Mouse (Mus musculus): Measurements from ENCODE around the gene Opa1. TPM values are rescaled to one million over a fixed set of nuclear protein-coding genes. Genes with fewer than 3 reads are reported as not detected.

The Opa1 gene
- total RNA-seq (2021) = 101 and 104 TPM in 2 replicates
- long read RNA-seq, experiment 1, full-length matches to known transcripts = 28 of 85 reads
- long read RNA-seq, experiment 1, partial matches to known transcripts = 9 of 85 reads
- long read RNA-seq, experiment 1, other reads (novel, unspliced or antisense) = 48 of 85 reads
- long read RNA-seq, experiment 2, full-length matches to known transcripts = 31 of 89 reads
- long read RNA-seq, experiment 2, partial matches to known transcripts = 7 of 89 reads
- long read RNA-seq, experiment 2, other reads (novel, unspliced or antisense) = 51 of 89 reads

GRCm38 (mm10) chr16:29579167-29579786, at the start of gene Opa1:
Opa1 (plus strand) TSS chr16:29579334.
- DNase-seq = peak; percentile 97

DNA sequence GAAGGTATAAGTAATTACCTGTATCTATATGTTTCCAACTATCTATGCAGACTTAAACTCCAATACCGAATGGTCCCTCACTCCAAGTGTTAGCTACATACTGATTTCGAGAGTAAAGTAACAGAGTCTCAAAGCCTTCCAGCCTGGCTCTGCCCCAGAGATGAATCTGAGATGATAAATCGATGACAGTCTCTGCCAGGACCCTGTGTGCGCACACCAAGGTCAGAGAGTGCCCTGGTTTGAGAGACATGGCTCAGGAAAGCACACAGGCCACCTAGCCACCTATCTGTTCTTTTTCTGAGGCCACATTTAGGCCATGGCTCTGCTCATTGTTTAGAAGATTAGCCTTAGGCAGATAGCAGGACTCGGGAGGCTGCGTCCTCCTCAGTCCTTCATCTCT, 45.5 kb upstream of the Opa1 start:
- peak; percentile 11 for DNase-seq

GRCm38 (mm10) chr16:29535866-29536265, 43.3 kb upstream of the Opa1 start:
- no peak for DNase-seq

DNA sequence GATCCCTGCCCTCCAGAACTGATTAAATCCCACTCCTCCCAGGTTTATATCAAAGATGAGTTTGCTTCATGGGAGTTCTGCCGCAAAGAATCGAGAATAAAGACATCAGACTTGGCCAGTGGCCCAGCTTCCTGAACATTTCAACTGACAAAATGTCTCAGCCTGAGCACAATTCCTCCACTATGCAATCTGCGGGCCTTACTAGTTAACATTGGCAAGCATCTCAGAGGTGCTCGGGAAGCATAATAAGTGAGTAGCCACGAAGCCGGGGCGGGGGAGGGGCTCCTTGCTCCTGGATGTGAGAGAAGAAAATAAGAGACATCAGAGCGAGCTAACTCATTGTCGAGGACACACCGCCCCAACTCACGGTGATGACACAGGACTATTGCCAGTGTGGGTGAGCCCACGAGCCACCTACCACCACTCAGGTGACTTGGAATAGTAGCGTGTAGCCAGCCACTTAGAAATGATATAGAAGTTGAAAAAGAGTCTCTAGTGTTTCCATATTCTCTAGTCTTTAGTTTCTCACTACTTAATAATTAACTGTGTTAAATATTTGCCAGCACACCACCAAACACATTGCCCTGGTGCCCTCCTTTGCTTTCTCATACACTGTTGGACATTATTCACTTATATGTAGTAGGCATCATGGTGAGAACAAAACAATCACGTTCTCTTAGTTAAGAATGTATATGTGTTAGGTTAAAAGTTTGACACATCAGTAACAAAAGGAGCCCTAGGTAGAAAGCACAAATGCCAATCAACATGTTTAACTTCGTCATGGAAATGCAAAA, 42.5 kb upstream of the Opa1 start:
- no peak for DNase-seq

GRCm38 (mm10) chr16:29539906-29540305, 39.2 kb upstream of the Opa1 start:
- no peak for DNase-seq

GRCm38 (mm10) chr16:29541261-29541683, 37.9 kb upstream of the Opa1 start:
- DNase-seq = no peak

DNA sequence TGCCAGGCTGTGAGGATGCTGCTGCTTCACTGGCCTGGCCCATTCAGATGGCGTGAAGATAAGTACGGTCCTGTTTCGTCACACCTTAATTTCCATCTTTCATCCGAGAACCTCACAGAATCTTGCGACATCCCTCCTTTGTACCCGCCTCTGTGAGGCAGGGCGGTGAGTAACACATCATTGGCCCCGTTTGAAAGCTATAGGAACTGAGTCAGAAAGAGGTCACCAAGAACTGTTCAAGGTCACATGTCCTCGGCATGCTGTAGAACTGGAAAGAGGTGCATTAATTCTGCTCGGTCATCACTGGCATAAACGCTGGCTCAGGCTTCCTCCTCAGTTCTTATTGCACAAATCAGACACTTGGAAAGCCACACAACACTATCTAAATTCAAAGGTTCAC, 34.3 kb upstream of the Opa1 start, which contains the start of gene Atp13a4:
TSS of gene Atp13a4 (minus strand) at position 36 of the 400 bp plus-strand sequence.
- DNase-seq = peak; percentile 30

DNA sequence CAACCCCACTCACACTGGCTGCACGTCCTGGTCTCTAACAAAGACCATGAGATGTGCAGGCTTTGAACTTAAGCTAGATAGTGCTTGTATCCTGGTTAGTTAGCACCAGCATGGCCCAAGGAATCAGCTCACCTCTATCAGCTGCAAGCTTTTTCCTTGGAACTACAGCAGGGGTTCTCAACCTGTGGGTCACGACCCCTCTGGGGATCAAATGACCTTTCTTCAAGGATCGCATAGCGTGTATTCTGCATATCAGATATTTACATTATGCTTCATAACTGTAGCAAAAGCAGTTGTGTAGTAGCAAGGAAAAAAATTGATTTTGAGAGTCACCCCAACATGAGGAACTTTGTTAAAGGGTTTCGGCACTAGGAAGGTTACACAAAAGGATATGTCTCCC, 19.5 kb upstream of the Opa1 start:
- DNase-seq = no peak

DNA sequence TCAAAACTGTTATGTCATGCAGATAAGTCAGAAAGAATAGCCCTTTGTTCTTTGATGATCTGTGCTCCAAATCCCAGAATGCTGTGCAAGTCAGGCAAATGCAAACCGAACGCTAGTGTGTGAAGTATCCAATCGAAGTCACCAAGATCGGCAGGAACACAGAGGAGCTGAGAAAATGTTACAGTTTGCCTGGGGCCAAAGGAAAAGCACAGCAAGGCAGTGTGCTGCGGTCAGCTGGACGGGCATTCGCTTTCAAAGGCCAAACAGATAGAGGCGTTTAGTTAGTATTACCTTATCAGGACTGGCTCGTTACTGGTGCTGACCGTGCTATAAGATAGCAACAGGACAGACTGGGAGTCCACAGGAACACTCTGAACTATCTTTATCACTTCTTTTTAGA, 18.7 kb upstream of the Opa1 start:
- peak; percentile 16 for DNase-seq

GRCm38 (mm10) chr16:29560869-29561268, 18.3 kb upstream of the Opa1 start:
- peak; percentile 65 for DNase-seq

GRCm38 (mm10) chr16:29574013-29574412, 5.1 kb upstream of the Opa1 start:
- DNase-seq = no peak

DNA sequence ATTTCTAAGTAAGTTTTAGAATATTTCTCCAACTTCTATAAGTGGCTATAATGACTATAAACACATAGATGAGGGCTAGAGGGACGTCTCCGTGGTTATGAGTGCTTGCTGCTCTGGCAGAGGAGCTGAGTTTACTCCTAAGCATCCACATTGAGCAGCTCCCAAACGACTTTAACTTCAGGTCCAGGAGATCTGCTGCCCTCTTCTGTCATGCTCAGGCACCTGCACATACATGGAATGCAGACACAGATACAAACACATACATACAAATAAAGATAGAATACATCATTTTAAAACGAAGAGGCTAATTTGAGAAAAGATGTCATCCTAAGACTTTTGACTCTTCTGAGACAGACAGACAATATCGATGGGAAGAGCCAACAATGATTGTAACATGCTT, 3.5 kb upstream of the Opa1 start:
- peak; percentile 13 for DNase-seq

DNA sequence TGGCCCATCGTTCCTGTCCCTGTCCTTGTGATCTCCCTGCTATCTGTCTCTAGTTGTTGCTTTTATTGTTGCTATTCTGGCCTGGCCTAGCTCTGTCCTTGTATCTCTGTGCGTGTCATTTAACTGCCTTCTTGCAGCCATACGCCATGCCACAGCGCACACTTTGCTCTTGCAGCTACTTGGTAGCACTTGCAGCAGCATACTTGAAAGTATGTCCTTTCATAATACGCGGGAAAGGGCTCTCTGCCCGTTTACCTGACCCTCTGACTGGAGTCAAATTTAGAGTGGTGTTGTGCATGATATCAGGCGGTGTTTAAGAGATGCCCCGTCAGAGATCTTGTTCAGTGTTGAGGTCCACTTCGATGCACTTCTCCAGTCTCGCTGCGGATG, 648 bp downstream of the Opa1 start:
- no peak for DNase-seq

DNA sequence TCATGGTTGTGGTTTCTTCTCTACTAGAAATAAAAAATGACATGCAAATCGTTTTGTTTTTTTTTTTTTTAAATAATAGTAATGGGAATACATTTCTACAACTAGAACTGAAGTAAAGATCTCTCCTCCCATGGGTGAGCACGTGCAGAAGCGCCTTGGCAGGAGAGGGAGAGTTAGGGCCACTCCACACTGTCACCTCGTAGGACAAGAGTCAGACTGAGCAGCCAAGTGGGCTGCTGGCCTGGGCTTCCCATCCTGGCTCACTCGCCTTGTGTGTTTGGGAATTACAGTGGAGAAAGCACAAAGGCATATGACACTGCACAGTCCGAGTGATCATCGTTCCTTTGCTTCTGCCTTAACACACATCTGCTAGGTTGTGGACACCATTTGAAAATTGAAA, 13.0 kb downstream of the Opa1 start:
- DNase-seq = peak; percentile 21

DNA sequence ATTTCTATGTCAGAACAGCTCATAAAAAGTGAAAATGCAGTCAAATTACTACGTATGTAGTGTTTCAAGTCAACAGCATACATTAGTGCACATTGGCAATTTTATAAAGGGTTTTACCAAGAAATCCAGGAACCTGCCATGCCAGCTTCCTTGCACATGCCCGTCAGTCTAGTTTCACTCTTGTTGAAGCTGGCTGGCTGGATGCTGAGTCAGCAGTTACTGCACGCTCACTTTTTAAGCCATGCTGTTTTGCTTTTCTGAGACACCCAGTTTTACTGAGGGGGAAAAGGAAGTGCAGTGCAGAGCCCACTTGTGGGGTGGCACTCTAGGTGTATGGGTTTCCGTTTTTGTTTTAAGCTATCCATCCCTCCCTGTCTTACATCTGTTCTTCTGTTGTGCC, 18.0 kb downstream of the Opa1 start:
- no peak for DNase-seq

DNA sequence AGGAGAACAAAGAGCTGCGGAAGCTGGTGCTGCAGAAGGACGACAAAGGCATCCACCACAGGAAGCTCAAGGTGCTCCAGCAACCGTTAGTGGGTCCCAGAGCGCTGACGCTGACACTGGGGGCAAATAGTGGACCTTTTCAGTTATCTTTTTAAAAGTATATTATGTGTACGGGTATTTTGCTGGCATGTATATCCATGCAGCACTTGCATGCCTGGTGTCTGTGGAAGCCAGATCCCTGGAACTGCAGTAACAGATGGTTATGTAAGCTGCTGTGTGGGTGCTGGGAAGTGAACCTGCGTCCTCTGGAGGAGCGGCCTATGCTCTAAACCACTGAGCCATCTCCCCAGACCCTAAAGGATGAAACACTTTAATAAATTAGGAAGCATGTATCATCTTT, 26.4 kb downstream of the Opa1 start:
- no peak for DNase-seq

- DNase-seq = no peak
Observed at GRCm38 (mm10) chr16:29607131-29607530, 28.0 kb downstream of the Opa1 start.

DNA sequence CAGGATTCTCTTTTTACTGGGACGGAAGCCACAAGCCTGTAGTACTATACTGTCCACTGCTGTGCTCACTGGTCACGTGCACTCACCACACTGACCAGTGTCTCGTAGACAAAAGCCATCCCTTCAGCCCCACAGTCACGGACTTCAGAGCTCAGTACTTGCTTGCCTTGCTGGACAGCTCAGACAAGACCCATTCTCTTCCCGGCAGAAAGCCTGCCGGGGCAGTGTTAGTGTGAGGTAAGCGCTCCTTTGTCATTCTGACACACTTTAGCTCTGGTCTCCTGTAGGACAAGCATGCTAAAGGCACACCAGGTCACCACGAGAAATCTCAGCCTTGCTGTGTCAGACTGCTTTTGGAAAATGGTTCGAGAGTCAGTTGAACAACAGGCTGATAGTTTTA, 35.6 kb downstream of the Opa1 start:
- DNase-seq = no peak

GRCm38 (mm10) chr16:29629053-29629452, 49.9 kb downstream of the Opa1 start:
- DNase-seq = no peak

- DNase-seq = no peak
Observed at GRCm38 (mm10) chr16:29635780-29636179, 56.6 kb downstream of the Opa1 start.

- no peak for DNase-seq
Observed at GRCm38 (mm10) chr16:29642376-29642775, 63.2 kb downstream of the Opa1 start.

- no peak for DNase-seq
Observed at GRCm38 (mm10) chr16:29644871-29645270, 65.7 kb downstream of the Opa1 start.

- DNase-seq = no peak
Observed at GRCm38 (mm10) chr16:29646202-29646601, 67.1 kb downstream of the Opa1 start.

All from adrenal gland, postnatal 14 days (tissue).